Mouse (Mus musculus) olfactory bulb, adult 2 months (tissue): ENCODE results near the gene Ptprk. TPM values are rescaled to one million over a fixed set of nuclear protein-coding genes. Genes with fewer than 3 reads are reported as not detected.

Experiments used
- H3K27ac ChIP-seq: fragments of 200-500 bp; 2 replicates; pipeline ENCODE4 v1.5.1; 2012; ENCODE audit warnings: low read depth, low read length; ENCODE audit not compliant: insufficient read depth
- H3K4me1 ChIP-seq: fragments of 200-500 bp; 2 replicates; pipeline ENCODE4 v1.6.1; 2012; ENCODE audit warnings: low read length; ENCODE audit not compliant: control insufficient read depth, insufficient read depth
- H3K4me3 ChIP-seq: fragments of 200-500 bp; 2 replicates; pipeline ENCODE4 v1.5.1; 2012; ENCODE audit warnings: mild to moderate bottlenecking, low read depth, low read length, moderate library complexity; ENCODE audit not compliant: insufficient read depth
- CTCF ChIP-seq: fragments of 200-500 bp; IDR thresholded peaks from 2 replicates; pipeline ENCODE4 v1.5.1; 2012; ENCODE audit warnings: low read depth, mild to moderate bottlenecking, low read length, moderate library complexity; ENCODE audit not compliant: insufficient read depth
- POLR2A ChIP-seq: fragments of 200-500 bp; IDR thresholded peaks from 2 replicates; pipeline ENCODE4 v1.6.1; 2012; ENCODE audit warnings: mild to moderate bottlenecking, low read depth, low read length, moderate library complexity; ENCODE audit not compliant: insufficient read depth
- WGBS: fragments of 180-500 bp; shearing (Covaris S2); methylation state at CpG from one replicate; pipeline ENCODE4 v1.1.7; 2018; 5-methylcytosine and 5-hydroxymethylcytosine counted together
- polyA plus RNA-seq: library from polyadenylated mRNA; stranded (reverse); fragments of >200 nt; gene quantifications from 2 replicates; pipeline ENCODE4 v1.2.4, GENCODE M21; 2012; ENCODE audit warnings: low replicate concordance; ENCODE audit not compliant: missing spikeins, insufficient read depth, insufficient read length

Gene Ptprk
- polyA plus RNA-seq, 1 experiment: not detected

DNA sequence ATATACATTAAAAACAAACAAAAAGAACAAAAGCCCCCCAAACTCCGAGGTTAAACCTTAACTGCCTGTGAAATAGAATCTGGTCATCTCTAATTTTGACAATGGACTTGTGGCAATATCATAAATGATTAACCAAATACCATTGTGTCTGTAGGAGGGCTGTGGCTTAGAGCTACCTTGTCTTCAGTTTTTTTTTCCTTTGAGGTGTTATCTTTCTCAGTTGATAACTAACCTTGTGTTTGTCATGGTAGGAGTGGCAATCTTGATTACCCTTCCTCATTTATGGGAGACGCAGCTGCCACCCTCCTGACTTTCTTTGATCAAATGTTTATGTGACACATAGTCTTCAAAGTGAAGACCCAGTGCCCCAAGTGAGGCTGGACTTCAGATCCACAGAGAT, 24.3 kb downstream of the Ptprk start:
- WGBS: 92% methylated on average over 2 of the region's 2 CpGs
- H3K4me3 ChIP-seq: no peak overlapping the region
- TF ChIP-seq CTCF: no peak
- no peak for TF ChIP-seq POLR2A
- peaks cover 2% of the 10 kb centered on the region; the same call in 1 of the 2 replicates for H3K4me1 ChIP-seq
- no peak overlapping the region for H3K27ac ChIP-seq

DNA sequence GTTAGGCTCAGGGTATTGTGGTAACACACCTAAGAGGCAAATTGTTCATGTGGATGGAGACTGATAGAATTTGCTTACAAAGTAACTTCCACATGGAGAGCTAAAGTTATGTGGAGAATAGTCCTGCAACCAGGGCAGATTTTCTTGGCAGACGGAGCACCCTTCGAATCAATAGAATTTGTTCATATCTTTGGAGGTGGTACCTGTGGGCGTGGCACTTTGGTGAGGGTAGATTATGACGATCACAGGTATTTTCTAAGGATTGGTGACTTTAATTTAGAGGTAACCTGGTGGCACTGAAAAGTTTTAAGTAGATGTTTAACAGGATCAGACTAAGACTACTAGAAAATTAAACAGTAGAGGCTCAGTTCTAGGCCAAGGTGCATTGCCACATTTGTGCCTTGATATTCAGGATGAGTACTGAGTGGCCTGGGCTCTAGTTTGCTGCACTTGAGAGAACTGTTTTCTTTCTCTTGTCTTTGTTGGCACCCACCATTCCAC, 28.8 kb downstream of the Ptprk start:
- Histone ChIP-seq H3K4me3 (no peak overlapping the region), H3K4me1 (peaks cover 1% of the 10 kb centered on the region; the same call in 1 of the 2 replicates), H3K27ac (no peak overlapping the region)
- TF ChIP-seq CTCF: no peak
- no peak for TF ChIP-seq POLR2A
- 98% methylated on average over 4 of the region's 4 CpGs for WGBS

DNA sequence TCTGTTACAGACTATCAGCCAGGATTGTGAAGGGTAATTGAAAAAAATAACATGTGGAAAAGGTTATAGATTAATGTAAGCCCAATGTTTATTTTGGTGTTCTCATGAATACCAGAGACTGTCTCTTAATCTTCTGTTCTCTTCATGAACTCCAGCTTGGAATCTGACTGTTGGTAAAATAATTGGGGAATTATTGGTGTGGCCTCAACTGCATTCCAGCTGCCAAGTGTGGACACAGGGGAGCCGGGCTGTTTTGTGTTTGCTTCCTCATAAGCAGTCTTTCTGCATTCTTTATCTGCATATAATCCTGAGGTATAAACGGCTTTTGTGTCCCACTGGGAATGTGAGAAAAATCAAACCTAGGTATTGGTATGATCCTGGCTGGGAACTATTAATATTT, 29.3 kb downstream of the Ptprk start:
- no peak overlapping the region for H3K4me3 ChIP-seq
- peaks cover 2% of the 10 kb centered on the region; the same call in 1 of the 2 replicates for H3K4me1 ChIP-seq
- no peak overlapping the region for H3K27ac ChIP-seq
- WGBS: 77% methylated on average over 2 of the region's 2 CpGs
- no peak for TF ChIP-seq POLR2A
- TF ChIP-seq CTCF: no peak

DNA sequence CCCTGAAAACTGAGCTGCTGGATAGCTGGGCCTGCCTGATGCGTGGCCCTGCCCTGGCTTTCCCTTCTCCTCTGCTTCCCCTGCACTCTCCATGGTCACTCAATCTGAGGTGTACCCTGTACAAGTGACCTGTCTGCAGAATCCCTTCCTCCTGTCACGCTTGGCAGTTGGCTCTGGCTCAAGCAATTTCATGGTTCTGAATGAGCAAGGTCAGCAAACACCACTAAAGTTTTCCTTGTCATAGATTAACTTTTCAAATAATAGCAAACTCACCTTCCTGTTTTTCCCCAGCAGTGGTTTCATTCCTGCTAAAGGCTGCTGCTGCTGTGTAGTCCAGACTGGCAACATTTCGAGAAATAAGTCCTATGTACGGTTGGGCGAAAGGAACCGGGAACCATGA, 30.6 kb downstream of the Ptprk start:
- Histone ChIP-seq H3K4me3 (no peak overlapping the region), H3K27ac (no peak overlapping the region), H3K4me1 (peaks cover 2% of the 10 kb centered on the region; the same call in 1 of the 2 replicates)
- no peak for TF ChIP-seq CTCF
- no peak for TF ChIP-seq POLR2A
- WGBS: 95% methylated on average over 6 of the region's 6 CpGs

DNA sequence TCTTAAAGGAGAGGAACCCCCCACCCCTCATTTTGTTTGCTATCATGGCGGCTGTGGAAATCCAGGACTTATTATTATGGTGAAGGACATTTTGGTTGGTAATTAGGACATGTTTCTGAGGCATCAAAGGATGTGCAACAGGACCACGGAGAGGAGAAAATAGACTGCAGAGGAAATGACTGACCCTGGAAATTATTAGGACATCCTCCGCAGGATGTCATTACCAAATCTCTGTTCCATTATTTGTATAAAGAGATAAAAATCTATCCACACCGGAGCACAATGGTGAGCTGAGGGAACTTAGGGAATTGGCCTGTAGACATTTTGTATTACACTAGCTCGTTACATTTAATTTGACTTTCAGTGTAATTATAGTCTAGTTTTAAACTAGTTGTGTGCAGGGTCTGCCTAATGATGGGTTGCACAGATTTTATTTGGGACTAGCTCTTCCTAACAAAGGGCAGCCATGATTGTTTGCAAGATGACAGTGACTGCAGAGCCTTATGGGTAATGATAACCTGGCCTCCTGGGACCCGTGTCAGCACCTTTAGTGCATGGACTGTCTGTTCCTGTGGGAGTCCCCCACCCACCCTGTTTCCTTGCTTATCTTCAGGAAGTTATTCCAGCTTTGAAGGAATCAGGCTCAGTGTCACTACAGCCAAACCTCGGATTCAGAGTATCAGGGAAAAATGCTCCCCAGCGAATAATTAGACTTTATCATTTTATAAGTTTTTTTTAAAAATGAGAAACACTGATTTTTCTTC, 38.4 kb downstream of the Ptprk start:
- peaks cover 2% of the 10 kb centered on the region; the same call in 1 of the 2 replicates for H3K4me1 ChIP-seq
- WGBS: 24% methylated on average over 8 of the region's 8 CpGs
- peak overlapping the region; percentile 36; the same call in 1 of the 2 replicates for H3K27ac ChIP-seq
- TF ChIP-seq POLR2A: no peak
- TF ChIP-seq CTCF: no peak
- no peak overlapping the region for H3K4me3 ChIP-seq

DNA sequence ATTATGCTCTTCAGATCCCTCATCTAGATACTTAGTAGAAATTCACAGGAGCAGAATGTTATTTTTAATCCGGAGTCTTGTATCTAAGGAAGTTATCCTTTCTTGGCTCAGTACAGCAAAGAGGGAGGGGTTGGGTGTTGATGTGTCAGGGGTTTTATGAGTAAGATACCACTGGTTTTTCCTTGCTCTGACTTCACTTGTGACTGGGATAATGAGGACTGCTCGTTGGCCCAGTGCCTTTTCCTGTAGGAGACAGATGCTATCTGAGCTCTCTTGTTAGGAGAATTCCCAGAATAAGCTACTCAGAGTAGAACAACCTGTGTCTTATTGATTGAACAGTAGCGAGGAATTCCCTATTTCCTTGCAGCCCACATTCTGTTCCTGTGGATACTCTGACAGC, 39.3 kb downstream of the Ptprk start:
- no peak overlapping the region for H3K4me3 ChIP-seq
- 36% methylated on average over 3 of the region's 3 CpGs for WGBS
- peak overlapping the region; percentile 20; the same call in 1 of the 2 replicates for H3K27ac ChIP-seq

DNA sequence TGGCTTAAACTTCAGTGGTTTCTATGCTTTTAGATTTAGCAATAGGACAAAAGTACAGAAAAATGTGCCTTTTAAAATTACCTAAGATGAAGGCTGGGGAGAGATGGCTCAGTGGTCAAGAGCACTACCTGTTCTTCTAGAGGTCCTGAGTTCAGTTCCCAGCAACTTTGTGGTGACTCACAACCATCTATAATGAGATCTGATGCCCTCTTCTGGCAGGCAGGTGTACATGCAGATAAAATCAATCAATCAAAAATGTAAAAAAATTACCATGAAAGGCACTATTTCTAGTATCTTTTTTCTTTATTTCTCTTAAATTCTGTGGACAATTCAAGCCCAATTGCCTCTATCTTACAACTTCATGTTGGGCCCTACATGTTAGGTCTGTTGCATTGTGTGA, 42.4 kb downstream of the Ptprk start:
- Histone ChIP-seq H3K4me1 (no peaks in the 10 kb centered on the region), H3K4me3 (no peak overlapping the region), H3K27ac (no peak overlapping the region)
- no peak for TF ChIP-seq CTCF
- TF ChIP-seq POLR2A: no peak

More for the DNA sequence above, 39.3 kb downstream of the Ptprk start:
- no peak for TF ChIP-seq POLR2A
- no peak for TF ChIP-seq CTCF
- no peaks in the 10 kb centered on the region for H3K4me1 ChIP-seq

DNA sequence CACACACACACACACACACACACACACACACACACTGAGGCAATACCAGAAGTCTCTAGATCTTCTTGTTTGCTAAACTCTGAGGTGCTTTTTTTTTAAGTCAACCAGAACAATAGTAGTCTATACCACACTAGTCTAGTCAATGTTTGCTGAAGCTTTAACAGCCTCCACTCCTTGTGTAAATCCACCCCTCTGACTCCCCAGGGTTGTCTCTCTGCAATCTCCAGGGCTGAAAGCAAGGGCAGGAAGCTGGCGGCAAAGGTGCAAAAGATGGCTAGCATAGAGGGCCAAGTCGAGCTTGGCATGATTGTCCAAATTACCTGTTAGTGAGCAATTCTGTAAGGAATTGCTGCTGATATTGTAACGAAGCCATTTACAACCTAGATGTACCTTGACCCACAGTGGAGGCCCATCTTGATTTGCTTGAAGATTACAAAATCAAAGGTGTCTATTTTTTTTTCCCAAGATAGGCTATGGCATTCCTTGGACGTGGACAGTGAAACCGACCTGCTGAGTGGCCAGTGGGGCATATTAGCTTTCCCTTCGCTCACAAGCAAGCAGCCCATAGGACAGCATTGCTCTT, 44.3 kb downstream of the Ptprk start:
- no peak overlapping the region for H3K27ac ChIP-seq
- WGBS: 93% methylated on average over 6 of the region's 6 CpGs
- no peaks in the 10 kb centered on the region for H3K4me1 ChIP-seq
- no peak overlapping the region for H3K4me3 ChIP-seq
- TF ChIP-seq POLR2A (no peak), CTCF (no peak)

DNA sequence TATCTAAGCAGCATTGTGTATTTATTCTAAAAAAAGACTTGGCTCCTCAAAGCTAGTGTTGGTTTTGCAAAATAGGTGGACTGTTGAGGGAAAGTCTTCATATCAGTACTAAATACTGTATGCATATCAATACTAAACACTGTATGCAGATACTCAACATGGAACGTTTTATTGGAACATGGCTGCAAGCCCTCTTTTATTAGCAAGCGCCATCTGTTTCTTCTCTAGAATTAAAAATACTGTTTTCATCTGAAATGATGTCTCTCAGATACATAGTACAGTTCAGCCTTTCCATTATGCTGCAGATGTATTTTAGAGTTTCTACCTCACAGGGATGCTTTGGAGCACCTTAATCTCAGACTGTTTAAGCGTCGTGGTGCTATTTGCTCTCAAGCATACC, 49.3 kb downstream of the Ptprk start:
- Histone ChIP-seq H3K4me1 (no peaks in the 10 kb centered on the region), H3K27ac (no peak overlapping the region), H3K4me3 (no peak overlapping the region)
- TF ChIP-seq CTCF (no peak), POLR2A (no peak)
- WGBS: 90% methylated on average over 4 of the region's 4 CpGs

DNA sequence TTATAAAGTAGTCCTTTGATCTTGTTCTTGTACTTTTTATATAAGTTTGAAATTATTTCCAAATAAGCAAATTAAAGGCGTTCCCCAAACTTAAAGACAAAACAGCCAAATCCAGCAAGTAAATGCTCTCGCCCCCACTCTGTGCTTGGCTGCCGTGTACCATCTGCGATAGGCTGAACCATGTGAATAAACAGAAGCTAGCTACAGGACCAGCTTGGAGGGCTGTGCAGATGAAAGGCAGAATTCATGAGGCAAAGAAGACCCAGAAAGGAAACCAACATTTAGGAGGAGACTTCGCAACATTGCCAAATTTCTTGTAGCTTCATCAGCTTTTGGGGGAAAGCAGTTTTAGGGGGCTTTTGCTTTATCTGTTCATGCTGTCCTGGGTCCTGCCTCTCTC, 53.4 kb downstream of the Ptprk start:
- 63% methylated on average over 5 of the region's 5 CpGs for WGBS
- no peak overlapping the region for H3K27ac ChIP-seq

More for the DNA sequence above, 53.4 kb downstream of the Ptprk start:
- no peak overlapping the region for H3K4me3 ChIP-seq
- no peak for TF ChIP-seq POLR2A
- TF ChIP-seq CTCF: no peak
- no peaks in the 10 kb centered on the region for H3K4me1 ChIP-seq
